Mouse (Mus musculus): ENCODE results near the gene Npc1l1.

DNA sequence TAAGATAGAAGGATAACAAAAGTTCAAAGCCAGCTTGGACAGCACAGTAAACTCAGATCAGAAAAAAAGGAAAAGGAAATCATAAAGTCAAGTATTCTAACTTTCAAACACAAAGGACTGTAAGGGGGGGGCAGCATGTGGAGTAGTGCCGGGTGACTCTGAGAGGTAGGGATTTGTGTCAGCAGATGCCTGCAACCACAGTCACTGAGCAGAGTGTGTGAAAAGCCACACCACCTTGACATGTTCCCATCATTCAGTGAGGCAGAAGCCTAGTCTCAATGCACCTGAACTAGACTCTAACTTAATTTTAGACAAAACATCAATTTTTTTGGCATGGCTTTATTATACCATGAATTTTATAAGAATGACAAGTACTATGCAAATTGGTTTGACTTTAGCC lies 54.4 kb downstream of the Npc1l1 start:
- TF ChIP-seq EP300 (optimal IDR thresholded peaks at IDR 0.05) (no peak), CTCF (IDR thresholded peaks at IDR 0.05; ENCODE audit: low read depth) (no peak)
